Mouse (Mus musculus) inflammation-experienced regulatory T-cells (primary cell): ENCODE results near the gene Gm6367. TPM values are rescaled to one million over a fixed set of nuclear protein-coding genes. Genes with fewer than 3 reads are reported as not detected.

Experiments used
- polyA plus RNA-seq, 2 experiments: library from polyadenylated mRNA; unstranded; fragments of 100-300 nt; shearing (Covaris generic); gene quantifications; one replicate each; pipeline ENCODE4 v1.2.1; 2017

The Gm6367 gene
- 1 to 10 TPM in 1 of 2 experiments, not detected in 1; 1.9 TPM for polyA plus RNA-seq

GRCm38 (mm10) chr5:94988326-94988725 is at the start of gene Gm6367:
Gene Gm6367, plus strand, starts transcription at chr5:94988626.

Other genes with a start within 250 kb of the Gm6367 start
- 1 to 10 TPM; 1.2 to 3.1 TPM for gene Gm3183, start 123.2 kb upstream of the Gm6367 start, polyA plus RNA-seq
- gene Gm7942, start 118.3 kb downstream of the Gm6367 start, polyA plus RNA-seq, result 1 to 10 TPM in 1 of 2 experiments, not detected in 1; 1.4 TPM
- 1 to 10 TPM; 1.6 to 8.0 TPM for gene Gm16513, start 194.0 kb downstream of the Gm6367 start, polyA plus RNA-seq